Mouse (Mus musculus) regulatory T cell (primary cell): ENCODE results near the gene Nadk2.

Experiments
- in situ Hi-C: fragments of 300-600 bp; cut with MboI, MseI; formaldehyde crosslinking; loops from one replicate; pipeline ENCODE4 v1.15.1; 2025; ENCODE audit warnings: high pct_unique_total_duplicates

The Nadk2 gene

GRCm38 (mm10) chr15:9070912-9071555 lies at the start of gene Nadk2:
Gene Nadk2, plus strand, starts transcription at chr15:9071260.
- in situ Hi-C loops: no loop called here

GRCm38 (mm10) chr15:9055704-9056103 lies 15.4 kb upstream of the Nadk2 start:
- in situ Hi-C loops: loop anchor here (5.0 kb wide), 1 partner anchor 43 kb away; no protein-coding TSS in a partner anchor

- in situ Hi-C loops: loop anchor here (5.0 kb wide), 1 partner anchor 48 kb away; no protein-coding TSS in a partner anchor
Measured at GRCm38 (mm10) chr15:9059856-9060255, 11.2 kb upstream of the Nadk2 start.

GRCm38 (mm10) chr15:9061150-9061882 lies 9.7 kb upstream of the Nadk2 start:
- in situ Hi-C loops: no loop called here

DNA sequence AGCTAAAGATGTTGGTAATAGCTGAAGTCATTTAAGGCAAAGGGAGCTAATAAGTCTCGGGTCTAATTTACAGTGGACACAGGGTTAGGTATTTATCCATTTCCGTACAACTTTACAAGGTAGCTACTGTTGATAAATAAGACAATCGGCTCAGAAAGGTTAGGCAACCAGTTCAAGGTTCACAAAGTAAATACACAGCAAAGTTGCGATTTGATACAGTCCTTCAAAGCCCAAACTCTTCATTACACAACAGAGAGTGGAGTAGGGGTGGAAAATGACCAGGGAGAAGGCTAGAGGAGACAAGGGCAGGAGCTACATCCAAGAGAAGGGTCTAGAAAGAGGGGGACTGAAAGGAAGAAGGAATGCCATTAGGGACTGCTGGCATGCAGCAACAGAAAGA lies 2.2 kb upstream of the Nadk2 start:
- in situ Hi-C loops: no loop called here

DNA sequence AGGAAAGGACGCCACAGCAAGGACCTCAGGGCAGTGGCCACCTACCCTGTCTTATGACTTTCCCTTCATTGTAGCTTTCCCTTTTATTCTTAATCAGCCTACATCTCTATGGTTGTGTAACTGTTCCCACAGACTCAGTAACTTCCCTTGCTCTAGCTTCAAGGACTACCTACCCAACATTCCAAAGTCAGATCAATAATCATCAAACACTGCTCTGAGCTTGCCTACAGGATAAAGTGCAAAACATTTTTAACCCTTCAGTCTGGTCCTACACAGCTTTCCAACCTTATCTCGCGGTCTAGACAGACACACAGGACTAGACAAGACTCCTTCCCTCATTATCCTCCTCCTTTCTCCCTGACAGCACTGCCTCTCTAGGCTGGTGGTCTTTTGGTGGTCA lies 707 bp upstream of the Nadk2 start:
- in situ Hi-C loops: no loop called here

DNA sequence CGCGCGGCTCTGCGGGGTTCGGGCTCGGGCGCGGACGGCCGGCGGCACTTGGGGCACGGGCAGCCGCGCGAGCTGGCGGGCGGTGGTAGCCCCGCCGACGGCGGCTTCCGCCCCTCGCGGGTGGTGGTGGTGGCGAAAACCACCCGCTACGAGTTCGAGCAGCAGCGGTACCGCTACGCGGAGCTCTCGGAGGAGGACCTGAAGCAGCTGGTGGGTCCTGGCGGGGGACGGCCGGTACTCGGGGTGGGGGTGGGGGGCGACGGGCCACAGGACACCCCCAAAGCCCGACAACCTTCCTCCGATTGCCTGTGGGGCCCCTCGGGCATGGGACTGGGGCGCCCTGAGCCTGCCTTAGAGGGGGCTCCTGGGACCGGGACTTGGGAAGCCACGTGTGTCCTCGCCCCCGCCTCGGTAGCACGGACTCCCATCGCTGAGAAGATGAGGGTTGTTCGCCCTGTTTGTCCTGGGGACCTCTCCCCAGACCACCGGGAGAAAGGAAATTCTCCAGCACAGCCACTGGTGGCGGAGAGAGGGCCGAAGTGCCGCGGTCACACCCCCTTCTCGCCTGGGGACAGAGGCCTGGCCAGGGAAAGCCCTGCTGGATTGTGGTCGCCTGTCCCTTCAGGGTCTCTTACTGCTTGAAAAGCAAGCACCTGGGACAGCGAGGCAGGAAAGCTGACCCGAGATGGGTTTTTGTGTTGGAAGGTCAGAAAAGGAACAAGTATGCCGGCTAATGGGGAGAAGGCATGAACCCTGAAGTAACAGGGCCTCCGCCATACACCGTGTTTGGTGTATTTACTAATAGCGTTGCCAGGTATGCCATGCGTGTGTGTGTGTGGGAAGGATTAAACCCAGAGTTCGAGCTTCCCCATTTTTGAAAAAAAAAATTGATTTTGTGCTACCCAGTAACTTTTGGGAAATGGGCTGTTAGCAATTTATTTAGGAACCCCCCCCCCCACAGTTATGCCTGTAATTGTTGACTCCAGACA lies 790 bp downstream of the Nadk2 start:
- in situ Hi-C loops: no loop called here

- in situ Hi-C loops: no loop called here
Measured at GRCm38 (mm10) chr15:9072630-9073029, 1.6 kb downstream of the Nadk2 start.

- in situ Hi-C loops: no loop called here
Measured at GRCm38 (mm10) chr15:9073067-9073608, 2.1 kb downstream of the Nadk2 start.

DNA sequence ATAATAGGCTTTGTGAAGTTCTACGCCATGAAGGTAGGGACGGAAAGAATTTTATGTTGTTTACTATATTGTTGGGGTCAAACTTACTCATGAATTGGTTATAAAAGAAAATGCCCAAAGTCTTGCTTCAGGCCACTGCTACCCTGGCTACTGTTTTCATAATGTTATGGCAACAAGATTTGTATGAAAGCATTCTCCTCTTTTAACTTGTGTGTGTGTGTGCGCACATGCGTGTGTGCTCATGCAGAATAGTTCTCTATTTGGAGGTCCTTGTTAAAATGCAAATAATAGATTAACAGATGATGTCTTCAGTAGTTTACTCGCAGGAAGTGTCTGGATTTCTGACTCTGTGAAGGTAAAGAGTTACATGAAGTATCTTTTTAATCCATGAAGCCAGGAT lies 2.6 kb downstream of the Nadk2 start:
- in situ Hi-C loops: no loop called here

DNA sequence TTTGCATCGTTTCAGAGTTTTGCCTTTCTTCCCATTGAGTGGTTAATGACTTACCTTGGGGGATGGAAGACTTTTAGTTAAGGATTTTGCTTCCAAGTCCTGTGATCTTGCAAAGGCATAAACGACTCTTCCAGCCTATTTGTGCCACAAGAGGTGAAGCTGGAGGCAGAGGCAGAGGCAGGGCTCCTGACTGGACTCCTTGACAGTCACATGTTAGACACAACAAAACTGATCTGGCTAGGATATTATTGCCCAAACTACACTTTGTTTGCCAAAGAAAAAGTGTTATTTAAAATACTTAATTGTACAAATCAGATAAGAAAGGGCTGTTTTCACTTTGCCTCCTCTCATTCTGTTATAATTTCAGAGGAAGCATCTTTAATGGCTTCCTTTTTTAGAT lies 3.1 kb downstream of the Nadk2 start:
- in situ Hi-C loops: no loop called here

DNA sequence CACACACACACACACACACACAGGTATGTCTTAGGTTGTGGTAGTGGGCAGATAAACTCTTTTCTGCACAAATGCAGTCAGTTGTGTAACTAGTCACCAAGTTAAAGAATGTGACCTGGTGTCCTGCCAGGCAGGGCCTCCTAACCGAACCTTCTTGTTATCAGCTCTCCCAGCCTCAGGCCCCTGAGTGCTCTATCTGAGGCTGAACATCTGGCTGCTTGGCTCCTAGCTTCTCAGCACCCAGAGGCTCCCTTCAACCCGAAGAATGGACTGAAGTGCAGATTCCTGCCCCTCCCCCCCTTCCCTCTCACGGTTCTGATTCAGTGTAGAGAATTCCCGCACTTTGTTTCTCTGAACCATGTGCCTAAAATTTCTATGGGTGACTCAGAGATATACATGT lies 3.6 kb downstream of the Nadk2 start:
- in situ Hi-C loops: loop anchor here (5.0 kb wide), 1 partner anchor 973 kb away; no protein-coding TSS in a partner anchor

GRCm38 (mm10) chr15:9075608-9076200 lies 4.6 kb downstream of the Nadk2 start:
- in situ Hi-C loops: loop anchor here (5.0 kb wide), 1 partner anchor 972 kb away; no protein-coding TSS in a partner anchor

- in situ Hi-C loops: loop anchor here (5.0 kb wide), 1 partner anchor 969 kb away; no protein-coding TSS in a partner anchor
Measured at GRCm38 (mm10) chr15:9078481-9079300, 7.6 kb downstream of the Nadk2 start.

DNA sequence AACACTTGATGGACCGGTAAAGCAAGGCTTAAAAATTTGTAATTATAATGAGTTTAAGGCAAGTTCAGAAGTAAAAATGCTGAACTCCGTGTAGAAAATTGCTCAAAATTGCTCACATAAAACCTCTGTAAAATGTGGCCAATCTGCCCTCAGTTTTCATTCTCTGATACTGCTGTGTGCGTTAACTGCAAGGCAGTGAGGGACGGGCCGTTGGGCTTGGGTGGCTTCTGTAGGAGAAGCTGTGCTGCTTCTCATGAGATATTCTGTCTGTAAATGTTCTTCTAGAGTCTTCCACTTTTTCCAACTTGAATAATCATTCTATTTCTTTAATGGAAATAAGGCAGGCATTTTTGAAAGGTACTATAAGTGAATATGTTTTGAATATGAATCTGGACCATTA lies 8.6 kb downstream of the Nadk2 start:
- in situ Hi-C loops: loop anchor here (5.0 kb wide), 1 partner anchor 968 kb away; no protein-coding TSS in a partner anchor

DNA sequence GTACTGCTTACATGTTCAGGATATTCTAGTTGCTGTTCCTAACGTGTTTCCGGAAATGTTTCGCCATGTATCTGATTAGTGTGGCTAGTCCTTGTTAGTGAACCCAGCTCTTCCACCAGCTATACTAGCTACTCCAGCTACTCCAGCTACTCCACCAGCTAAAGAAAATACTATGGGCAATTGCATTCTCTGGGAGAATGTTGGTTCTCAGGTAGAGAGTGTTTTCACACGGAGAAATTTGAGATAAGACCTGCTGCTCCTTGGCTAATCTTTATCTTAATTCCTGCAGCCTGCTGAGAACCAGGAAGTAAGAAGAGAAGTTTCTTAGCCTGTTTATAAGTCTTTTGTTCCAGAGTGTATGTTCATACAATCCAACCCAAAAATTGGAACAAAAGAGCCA lies 9.1 kb downstream of the Nadk2 start:
- in situ Hi-C loops: no loop called here

GRCm38 (mm10) chr15:9081294-9081693 lies 10.2 kb downstream of the Nadk2 start:
- in situ Hi-C loops: no loop called here

GRCm38 (mm10) chr15:9082753-9083152 lies 11.7 kb downstream of the Nadk2 start:
- in situ Hi-C loops: no loop called here

GRCm38 (mm10) chr15:9086813-9087212 lies 15.8 kb downstream of the Nadk2 start:
- in situ Hi-C loops: no loop called here

GRCm38 (mm10) chr15:9087421-9087820 lies 16.4 kb downstream of the Nadk2 start:
- in situ Hi-C loops: no loop called here
